Mouse (Mus musculus): ENCODE measurements around the gene Olfr641.

DNA sequence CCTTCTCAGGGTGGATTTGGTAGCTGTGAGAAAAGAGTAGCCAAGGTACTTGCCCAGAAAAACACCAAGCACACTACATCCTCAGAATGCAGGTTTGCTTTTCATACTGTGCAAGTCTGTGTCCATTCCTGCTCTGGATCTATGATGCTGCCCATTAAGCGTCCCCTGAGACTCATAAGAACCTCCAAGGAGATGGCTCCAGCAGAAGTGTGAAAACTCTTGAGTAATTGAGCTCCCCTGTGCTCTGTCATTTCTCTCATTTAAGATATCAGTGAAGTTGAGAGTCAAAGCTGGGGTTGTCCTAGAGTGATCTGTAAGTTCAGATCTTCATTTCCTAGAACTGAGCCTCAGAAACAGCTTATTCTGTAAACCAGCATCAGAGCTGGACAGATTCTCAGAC is 17.3 kb downstream of the Olfr641 start, which contains the start of gene Olfr642:
- TF ChIP-seq CTCF (IDR thresholded peaks at IDR 0.05; ENCODE audit: control insufficient read depth, insufficient read depth, insufficient replicate concordance, low read depth, low read length) (no peak), POLR2A (IDR thresholded peaks at IDR 0.05; ENCODE audit: control insufficient read depth, low read depth, low read length) (no peak)

Data from testis, adult 2 months (tissue).